Mouse (Mus musculus): ENCODE data around the gene Ppp1cb. TPM values are rescaled to one million over a fixed set of nuclear protein-coding genes. Genes with fewer than 3 reads are reported as not detected.

The Ppp1cb gene
- total RNA-seq, 2 experiments from 2014 or later, result 364 to 413 TPM

GRCm38 (mm10) chr5:32446394-32446793, 12.2 kb upstream of the Ppp1cb start:
- DNase-seq (ENCODE audit: extremely low spot score in 1 of 2, low spot score in 2 of 2), result no peak
- no peak for TF ChIP-seq CTCF (IDR thresholded peaks at IDR 0.05)
- Histone ChIP-seq H3K27ac (no peak overlapping the region), H3K4me3 (no peak overlapping the region)
- intact Hi-C loops (cut with DNase I), result no loop called here

GRCm38 (mm10) chr5:32446810-32447209, 11.8 kb upstream of the Ppp1cb start:
- intact Hi-C loops (cut with DNase I), result no loop called here
- no peak for TF ChIP-seq CTCF (IDR thresholded peaks at IDR 0.05)
- no peak for DNase-seq (ENCODE audit: extremely low spot score in 1 of 2, low spot score in 2 of 2)
- Histone ChIP-seq H3K4me3 (no peak overlapping the region), H3K27ac (no peak overlapping the region)

GRCm38 (mm10) chr5:32459251-32459881, 723 bp downstream of the Ppp1cb start:
- Histone ChIP-seq H3K4me3 (peak overlapping the region; percentile 80), H3K27ac (peak overlapping the region; percentile 97)
- intact Hi-C loops (cut with DNase I), result loop anchor here (1.0 to 10.0 kb wide), 3 partner anchors 113 to 1535 kb away; partner anchors contain the start of gene Khk
- no peak; the same call in none of the 2 replicates for TF ChIP-seq CTCF (IDR thresholded peaks at IDR 0.05)
- peak in 1 of 2 experiments; percentile 29 for DNase-seq (ENCODE audit: extremely low spot score in 1 of 2, low spot score in 2 of 2)

GRCm38 (mm10) chr5:32459882-32460751, 1.5 kb downstream of the Ppp1cb start:
- peak in 1 of 2 experiments; percentile 23 for DNase-seq (ENCODE audit: extremely low spot score in 1 of 2, low spot score in 2 of 2)
- Histone ChIP-seq H3K27ac (peak overlapping the region; percentile 97), H3K4me3 (peak overlapping the region; percentile 80)
- TF ChIP-seq CTCF (IDR thresholded peaks at IDR 0.05), result peak; percentile 58
- intact Hi-C loops (cut with DNase I), result loop anchor here (1.0 to 10.0 kb wide), 4 partner anchors 114 to 1535 kb away; partner anchors contain the start of gene Khk

- DNase-seq (ENCODE audit: extremely low spot score in 1 of 2, low spot score in 2 of 2), result no peak
- intact Hi-C loops (cut with DNase I), result loop anchor here (5.0 kb wide), 1 partner anchor 139 kb away; no protein-coding TSS in a partner anchor
- Histone ChIP-seq H3K4me3 (peak overlapping the region; percentile 80), H3K27ac (no peak overlapping the region; the same call in 1 of the 2 replicates)
- TF ChIP-seq CTCF (IDR thresholded peaks at IDR 0.05), result no peak
Observed at GRCm38 (mm10) chr5:32460973-32461372, 2.3 kb downstream of the Ppp1cb start.

- H3K4me3 ChIP-seq, result no peak overlapping the region
- intact Hi-C loops (cut with DNase I), result no loop called here
- no peak for TF ChIP-seq CTCF (IDR thresholded peaks at IDR 0.05)
- no peak for DNase-seq (ENCODE audit: extremely low spot score in 1 of 2, low spot score in 2 of 2)
- H3K27ac ChIP-seq, result no peak overlapping the region
Observed at GRCm38 (mm10) chr5:32472332-32473028, 13.8 kb downstream of the Ppp1cb start.

- H3K4me3 ChIP-seq, result no peak overlapping the region
- no peak overlapping the region for H3K27ac ChIP-seq
- DNase-seq (ENCODE audit: extremely low spot score in 1 of 2, low spot score in 2 of 2), result no peak
- intact Hi-C loops (cut with DNase I), result no loop called here
- no peak for TF ChIP-seq CTCF (IDR thresholded peaks at IDR 0.05)
Observed at GRCm38 (mm10) chr5:32473029-32473352, 14.3 kb downstream of the Ppp1cb start.

- Histone ChIP-seq H3K27ac (no peak overlapping the region), H3K4me3 (no peak overlapping the region)
- intact Hi-C loops (cut with DNase I), result no loop called here
- DNase-seq (ENCODE audit: extremely low spot score in 1 of 2, low spot score in 2 of 2), result no peak
- TF ChIP-seq CTCF (IDR thresholded peaks at IDR 0.05), result no peak
Observed at GRCm38 (mm10) chr5:32476501-32476900, 17.9 kb downstream of the Ppp1cb start.

- no peak for DNase-seq (ENCODE audit: extremely low spot score in 1 of 2, low spot score in 2 of 2)
- Histone ChIP-seq H3K27ac (no peak overlapping the region), H3K4me3 (no peak overlapping the region)
- no peak for TF ChIP-seq CTCF (IDR thresholded peaks at IDR 0.05)
- intact Hi-C loops (cut with DNase I), result no loop called here
Observed at GRCm38 (mm10) chr5:32478972-32479371, 20.3 kb downstream of the Ppp1cb start.

GRCm38 (mm10) chr5:32485430-32485829, 26.8 kb downstream of the Ppp1cb start:
- intact Hi-C loops (cut with DNase I), result no loop called here
- no peak for DNase-seq (ENCODE audit: extremely low spot score in 1 of 2, low spot score in 2 of 2)
- H3K4me3 ChIP-seq, result no peak overlapping the region
- H3K27ac ChIP-seq, result no peak overlapping the region
- no peak for TF ChIP-seq CTCF (IDR thresholded peaks at IDR 0.05)

GRCm38 (mm10) chr5:32488044-32488443, 29.4 kb downstream of the Ppp1cb start:
- DNase-seq (ENCODE audit: extremely low spot score in 1 of 2, low spot score in 2 of 2), result no peak
- intact Hi-C loops (cut with DNase I), result no loop called here
- TF ChIP-seq CTCF (IDR thresholded peaks at IDR 0.05), result no peak
- H3K27ac ChIP-seq, result no peak overlapping the region
- no peak overlapping the region for H3K4me3 ChIP-seq

Data from left cerebral cortex, adult 2 months (tissue).